Mouse (Mus musculus) embryonic fibroblast, embryonic 13.5 days (primary cell): ENCODE data around the gene Mrpl45.

Experiments
- CTCF ChIP-seq: IDR thresholded peaks from 2 replicates; pipeline ENCODE4 v1.5.1; 2011; ENCODE audit warnings: mild to moderate bottlenecking, control low read depth, low read length, moderate library complexity, borderline replicate concordance; ENCODE audit not compliant: insufficient read depth
- POLR2A ChIP-seq: IDR thresholded peaks from 2 replicates; pipeline ENCODE4 v1.6.1; 2011; ENCODE audit warnings: low read depth, mild to moderate bottlenecking, control low read depth, low read length, moderate library complexity

DNA sequence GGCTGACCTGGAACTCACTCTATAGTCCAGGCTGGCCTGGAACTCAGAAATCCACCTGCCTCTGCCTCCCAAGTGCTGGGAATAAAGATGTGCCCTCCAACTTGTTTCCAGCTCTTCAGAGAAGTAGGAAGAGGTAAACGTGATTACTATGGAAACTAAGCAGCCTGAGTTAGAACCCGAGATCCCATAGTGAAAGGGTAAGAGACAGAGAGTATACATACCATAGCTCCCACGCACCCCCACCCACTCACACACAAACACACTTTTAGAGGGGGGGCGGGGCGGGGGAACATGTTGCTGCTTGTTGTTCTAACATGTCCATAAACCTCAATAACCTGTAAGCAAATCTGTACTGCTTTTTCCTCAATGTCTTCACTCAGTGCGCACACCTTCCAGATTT, 37.1 kb upstream of the Mrpl45 start:
- TF ChIP-seq CTCF: no peak
- no peak for TF ChIP-seq POLR2A
